Mouse (Mus musculus) cerebellum, adult 9-10 months (tissue): Measurements from ENCODE around the gene Wdr5.
"Not testable (repeated sequence)": the region's sequence is repeated elsewhere in the genome, so short reads cannot be mapped to it uniquely, and the experiment has no call there.

ENCODE experiments used
- DNase-seq: peaks from one replicate; pipeline ENCODE4 v3.0.0; 2022

Gene Wdr5

DNA sequence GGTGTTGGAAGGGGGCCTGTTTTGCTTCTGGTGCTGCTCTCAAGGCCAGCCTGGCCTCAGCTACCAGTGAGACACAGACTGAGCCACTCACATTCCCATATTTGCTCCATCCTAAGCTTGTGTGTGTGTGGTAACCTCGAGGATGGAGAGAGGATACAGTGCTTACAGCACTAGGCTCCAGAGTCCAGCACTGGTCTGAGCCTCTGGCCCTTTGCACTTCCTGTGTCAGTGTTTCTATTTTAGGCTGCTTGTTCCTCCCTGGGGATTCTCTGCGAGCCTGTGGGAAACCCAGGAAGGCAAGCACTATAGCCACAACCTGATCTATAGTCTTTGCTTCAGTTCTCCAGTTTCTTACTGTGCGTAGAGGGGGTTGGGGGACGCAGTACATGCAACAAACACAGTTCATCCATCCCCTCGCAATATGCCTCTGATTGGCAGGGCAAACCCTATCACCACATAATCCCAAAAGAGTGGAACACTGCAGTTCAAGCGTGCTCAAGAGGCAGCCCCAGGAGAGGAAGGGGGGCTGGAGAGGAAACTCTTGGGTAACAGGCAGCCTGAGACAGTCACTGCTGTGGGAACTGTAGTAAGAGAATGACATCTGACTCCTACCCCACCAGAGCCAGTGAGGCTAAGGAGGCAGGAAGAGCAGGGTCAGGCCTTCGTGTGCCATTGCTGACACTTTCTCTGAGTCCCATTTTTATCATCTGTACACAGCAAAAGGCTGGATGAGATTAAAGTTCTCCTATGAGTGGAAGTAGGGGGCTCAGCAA lies 10.7 kb upstream of the Wdr5 start:
- no peak for DNase-seq

DNA sequence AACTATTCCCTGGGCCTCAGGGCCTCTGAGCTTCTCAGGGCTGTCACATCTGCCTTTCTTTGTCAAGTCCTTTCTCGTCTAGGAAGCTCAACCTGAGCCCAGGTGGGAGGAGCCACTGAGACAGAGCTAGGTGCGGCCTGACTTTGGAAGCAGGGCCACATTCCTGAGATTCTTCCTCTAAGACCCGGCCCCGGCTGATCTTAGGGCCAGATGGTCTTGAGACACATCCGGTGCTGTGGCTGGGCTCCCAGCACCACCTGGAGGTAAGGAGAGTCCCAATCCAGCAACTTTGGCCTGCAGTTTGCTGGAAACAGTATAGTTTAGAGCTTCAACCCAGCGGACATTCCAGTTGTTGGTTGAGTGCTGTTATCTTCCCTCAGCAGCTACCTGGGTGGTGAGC lies 9.4 kb upstream of the Wdr5 start:
- DNase-seq, result no peak

DNA sequence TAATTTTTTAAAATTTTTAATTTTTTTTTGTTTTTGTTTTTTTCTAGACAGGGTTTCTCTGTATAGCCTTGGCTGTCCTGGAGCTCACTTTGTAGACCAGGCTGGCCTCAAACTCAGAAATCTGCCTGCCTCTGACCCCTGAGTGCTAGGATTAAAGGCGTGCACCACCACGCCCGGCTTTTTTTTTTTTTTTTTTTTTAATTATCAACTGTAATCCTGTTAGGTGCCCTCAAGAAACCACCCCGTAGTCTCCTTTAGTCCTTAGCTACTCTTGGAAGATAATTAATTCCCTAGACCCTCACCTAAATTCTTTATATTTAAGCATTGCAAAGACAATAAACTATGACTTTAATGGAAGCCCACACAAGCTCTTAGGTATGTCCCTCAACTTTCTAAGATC lies 8.3 kb upstream of the Wdr5 start:
- not testable (repeated sequence) for DNase-seq

DNA sequence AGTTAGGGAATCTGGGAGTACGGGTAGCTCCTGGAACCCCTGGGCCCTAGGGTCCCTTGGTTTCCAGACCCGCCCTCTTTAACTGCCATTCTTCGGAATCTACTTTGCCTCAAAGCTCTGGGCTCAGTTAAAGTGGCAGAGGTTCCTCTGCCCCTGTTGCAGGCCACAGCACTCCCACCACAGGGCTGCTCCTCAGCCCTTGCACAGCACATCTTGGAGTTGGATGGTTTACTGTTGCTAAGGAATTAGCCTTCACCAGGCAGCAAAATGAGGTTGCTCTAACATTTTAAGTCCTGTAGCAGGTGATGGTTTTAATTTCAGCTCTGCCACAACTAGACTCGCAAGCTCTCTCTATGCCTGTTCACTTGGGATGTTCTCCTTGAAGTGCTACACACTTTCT lies 7.4 kb upstream of the Wdr5 start, which contains the start of gene Brd3:
TSS of gene Brd3 (minus strand) at position 101 of the 400 bp plus-strand sequence.
- DNase-seq, result no peak

DNA sequence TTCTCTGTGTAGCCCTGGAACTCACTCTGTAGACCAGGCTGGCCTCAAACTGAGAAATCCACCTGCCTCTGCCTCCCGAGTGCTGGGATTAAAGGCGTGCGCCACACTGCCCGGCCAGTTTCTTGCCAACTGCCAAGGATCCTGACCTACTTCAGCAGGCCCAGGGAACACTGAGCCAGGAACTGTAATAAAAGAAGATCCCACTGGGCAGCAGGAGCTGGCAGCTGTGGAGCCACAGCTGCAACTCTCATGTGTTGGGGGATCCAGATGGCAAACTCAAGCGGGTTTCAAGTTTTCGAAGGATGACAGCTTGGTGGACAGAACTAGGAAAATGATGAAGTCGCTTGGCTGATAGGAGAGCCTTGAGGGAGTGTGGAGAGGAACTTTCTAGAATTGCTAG lies 4.3 kb upstream of the Wdr5 start:
- DNase-seq, result no peak

DNA sequence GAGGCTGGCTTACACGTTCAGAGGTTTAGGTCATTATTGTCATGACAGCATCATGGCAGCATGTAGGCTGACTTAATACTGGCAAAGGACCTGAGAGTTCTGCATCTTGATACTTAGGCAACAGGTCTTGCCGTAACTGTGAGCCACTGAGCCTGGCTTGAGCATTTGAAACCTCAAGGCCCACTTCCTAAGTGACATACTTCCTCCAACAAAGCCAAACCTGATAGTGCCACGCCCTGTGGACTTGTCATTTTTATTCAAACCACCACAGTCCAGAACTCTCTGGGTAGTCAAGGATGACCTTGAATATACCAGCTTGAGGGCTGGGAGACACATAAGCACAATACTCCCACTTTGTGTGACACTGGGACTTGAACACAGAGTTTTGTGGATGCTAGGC lies 2.0 kb upstream of the Wdr5 start:
- no peak for DNase-seq

DNA sequence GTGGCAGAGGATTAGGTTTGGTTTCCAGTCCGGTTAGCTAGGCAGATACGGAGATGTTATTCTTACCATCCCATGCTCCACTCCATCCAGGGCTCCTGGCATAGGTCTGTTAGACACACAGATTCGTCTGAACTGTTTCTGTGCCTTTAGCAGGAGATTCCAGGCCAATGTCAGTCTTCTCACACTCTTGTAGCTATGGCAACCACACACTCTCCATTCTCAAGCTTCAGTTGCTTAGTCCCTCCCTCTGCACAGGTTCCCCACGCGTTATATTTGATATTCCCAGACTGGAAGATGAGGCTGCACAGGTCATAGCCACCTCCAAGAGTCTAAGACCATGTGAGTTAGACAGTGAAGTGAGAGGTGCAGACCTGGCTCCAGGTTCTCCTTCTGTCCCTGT lies 1.1 kb upstream of the Wdr5 start:
- no peak for DNase-seq

DNA sequence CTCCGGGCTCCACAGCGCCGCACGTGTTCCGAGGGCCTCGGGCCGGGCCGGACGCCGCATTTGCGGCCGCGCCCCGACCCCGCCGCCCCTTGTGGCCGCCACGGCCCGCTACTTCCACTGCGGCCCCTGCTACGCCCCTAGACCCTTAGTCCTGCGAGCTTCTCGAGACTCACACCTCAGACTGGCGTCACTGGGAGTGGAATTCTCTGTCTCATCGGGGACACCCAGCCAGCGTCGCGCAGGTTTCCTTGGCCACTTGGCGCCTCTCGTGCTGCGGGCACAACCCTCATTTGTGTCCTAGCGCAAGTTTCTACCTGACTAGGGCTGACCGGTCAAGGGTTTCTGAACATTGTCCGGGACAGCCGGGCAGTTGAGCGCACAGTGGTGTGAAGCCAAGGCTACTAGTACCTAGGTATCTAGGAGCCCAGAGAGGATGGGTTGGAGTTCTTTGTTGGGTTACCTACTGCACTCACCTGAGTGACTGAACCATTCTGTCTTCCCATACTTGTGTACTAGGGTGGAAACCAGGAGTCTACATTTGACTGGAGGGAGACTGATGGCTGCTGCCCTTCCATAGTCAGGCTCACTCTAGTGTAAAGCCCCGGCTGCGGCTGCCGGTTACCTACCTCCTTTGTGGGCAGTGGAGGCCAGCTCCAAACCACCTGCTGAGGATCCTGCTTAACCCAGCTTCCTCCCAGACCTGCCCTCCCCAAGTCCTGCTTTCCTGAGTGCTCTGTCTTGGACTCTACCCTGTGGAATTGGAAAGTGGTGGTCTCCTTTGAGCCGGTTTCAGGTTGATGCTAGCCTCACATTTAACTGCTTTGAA lies 597 bp downstream of the Wdr5 start:
- DNase-seq, result peak; percentile 39

DNA sequence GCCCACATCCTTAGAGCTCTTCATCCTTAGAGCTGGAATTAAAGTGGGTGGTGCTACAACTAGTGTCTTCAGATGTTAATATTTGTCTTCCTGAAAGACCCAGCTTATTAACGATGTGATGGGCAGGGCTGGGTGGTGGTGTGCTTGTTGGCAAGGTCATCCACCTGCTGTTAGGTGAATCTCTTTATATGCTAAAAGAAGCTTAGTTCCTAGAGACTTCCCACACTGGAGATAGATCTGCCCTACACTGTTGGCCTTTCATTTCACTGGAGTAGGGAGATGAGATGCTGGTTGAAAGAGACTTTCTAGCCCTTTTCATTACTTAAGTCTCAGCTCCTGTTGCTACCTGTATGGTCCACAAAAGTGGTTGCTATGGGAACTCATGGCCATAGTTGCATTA lies 1.3 kb downstream of the Wdr5 start:
- no peak for DNase-seq

DNA sequence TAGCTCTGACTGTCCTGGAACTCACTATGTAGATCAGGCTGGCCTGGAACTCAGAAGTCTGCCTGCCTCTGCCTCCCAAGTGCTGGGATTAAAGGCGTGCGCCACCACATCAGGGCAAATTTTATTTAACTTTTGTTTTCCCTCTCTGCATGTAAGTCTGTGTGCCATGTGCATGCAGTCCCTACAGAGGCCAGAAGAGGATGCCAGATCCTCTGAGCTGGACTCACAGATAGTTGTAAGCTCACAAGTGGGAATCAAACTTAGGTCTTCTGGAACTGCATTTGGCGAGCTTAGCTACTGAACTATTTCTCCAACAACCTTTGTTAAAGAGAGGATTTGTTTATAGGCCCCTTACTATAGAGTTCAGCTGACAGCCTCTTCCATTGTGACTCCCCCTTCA lies 3.3 kb downstream of the Wdr5 start:
- DNase-seq, result no peak

DNA sequence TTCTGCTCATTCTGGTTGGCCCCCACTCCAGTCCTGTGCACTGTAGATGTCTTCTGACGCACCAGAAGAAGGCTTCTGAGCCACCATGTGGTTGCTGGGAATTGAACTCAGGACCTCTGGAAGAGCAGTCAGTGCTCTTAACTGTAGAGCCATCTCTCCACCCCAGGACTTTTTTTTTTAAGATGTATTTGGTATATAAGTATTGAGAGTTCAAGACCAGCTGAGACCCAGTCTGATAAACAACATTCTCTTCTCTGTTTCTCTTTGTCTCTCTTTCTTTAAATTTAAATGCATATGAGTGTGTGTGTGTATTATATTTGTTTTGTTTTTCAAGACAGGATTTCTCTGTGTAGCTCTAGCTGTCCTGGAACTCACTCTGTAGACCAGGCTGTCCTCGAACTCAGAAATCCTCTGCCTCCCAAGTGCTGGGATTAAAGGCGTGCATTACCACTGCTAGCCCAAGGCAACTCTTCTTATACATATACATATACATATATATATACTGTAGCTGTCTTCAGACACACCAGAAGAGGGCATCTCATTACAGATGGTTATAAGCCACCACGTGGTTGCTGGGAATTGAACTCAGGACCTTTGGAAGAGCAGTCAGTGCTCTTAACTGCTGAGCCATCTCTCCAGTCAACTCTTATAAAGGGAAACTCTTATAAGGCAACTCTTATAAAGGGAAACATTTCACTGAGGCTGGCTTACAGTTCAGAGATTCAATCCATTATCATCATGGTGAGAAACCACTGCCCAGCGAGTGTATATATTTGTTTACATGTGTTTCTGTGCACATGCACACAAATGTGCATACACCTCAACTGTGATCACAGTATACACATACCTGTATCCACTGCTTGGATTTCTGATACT lies 23.7 kb downstream of the Wdr5 start:
- peak; percentile 35 for DNase-seq

DNA sequence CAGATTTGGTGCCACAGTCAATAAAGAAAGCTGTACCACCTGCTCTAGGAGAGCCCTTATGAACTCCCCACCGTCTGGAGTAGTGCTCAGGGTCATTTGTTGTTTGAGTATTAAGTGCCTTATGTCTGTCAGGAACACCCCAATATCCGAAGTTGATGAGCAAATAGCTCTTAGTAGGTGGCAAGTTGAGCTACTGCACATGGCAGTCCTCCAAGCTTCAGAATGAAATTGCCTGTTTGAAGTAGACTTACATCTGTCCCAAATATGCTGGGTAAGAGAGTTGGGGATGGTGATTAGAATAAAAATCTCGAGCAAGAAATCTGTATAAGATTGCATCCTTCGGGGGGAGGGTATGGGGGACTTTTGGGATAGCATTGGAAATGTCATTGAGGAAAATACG lies 24.4 kb downstream of the Wdr5 start:
- peak; percentile 65 for DNase-seq

DNA sequence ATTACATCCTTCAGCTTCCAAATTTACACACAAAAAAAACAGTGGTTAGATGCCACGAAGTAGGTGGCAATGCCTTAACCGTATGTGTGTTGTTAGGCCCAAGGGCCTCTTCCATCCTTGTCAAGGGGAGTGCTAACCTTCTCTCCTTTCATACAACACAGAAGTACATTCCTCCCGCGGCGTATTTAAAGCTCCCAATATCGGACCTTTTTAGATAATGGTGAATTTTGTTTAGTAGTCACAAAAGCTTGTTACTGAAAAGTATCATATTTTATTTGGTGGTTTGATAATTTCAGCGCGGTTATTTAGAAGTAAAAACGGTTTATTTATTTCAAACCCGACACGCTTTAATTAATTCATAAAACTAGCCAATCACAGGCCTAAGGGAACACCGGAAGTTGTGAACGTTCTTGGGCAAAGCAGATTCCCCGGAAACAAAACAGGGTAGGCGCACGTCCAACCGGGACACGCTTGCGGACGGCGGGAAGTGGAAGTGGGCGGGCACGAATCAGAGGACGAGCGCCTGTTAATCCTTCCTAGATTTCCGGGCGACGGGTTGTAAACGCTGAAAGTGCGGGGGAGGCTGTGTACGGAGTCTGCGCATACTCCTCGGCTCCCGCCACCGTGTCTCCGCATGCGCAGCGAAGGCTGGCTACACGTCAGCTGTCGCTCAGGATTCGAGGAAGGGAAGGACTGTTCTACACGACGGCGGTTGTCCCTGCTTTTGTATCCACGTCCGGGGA lies 25.0 kb downstream of the Wdr5 start:
- DNase-seq, result peak; percentile 100

DNA sequence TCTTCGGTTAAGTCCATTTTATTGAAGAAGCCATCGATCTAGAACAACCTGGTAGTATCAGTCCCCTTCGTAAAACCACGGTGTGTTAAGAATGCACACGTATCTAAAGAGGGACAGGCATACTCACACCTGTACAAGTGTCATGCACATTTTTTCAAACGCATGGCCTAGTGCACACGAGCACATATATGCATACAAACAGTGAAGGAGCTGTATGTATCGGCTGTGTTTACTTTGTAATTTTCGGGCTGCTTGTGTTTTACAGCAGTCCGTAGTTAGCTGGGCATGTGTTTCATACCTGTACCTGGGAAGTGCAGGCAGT lies 25.5 kb downstream of the Wdr5 start:
- no peak for DNase-seq

DNA sequence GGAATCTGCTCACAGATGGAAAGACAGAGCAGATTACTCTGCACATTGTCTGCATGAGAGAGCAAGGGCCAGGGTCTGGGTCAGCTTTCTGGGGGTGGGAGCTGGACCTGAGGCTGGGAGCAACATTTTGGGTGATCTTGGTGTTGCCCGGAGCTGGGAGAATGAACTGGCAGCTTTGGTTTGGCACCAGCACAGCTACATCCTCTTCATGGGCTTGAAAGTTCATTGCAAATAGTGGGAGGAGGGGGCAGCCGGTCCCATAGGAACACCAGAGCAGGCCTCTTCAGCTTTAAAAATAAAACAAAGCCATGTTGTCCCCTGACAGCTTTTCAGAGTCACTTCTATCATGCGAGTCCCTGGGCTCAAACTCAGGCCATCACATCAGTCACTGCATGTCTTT lies 26.3 kb downstream of the Wdr5 start:
- DNase-seq, result peak; percentile 45

DNA sequence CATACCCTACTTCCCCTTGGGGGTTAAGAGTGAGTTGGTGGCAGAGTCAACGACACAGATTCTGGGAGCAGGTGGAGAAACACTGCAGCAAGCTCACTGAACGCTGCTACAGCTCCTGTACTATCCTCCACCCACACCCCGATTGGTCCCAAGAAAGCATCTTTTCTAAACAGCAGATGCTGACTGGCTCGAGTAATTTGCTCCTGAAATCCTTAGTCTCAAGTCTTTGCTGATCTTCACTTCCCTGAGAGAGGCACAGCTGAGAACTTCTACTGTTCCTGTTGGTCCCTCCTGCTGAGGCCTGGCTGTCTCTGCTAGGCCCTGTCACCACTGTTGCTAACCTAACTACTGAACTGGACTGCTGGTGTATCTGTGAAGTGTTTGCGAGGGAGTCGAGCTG lies 29.7 kb downstream of the Wdr5 start:
- no peak for DNase-seq

DNA sequence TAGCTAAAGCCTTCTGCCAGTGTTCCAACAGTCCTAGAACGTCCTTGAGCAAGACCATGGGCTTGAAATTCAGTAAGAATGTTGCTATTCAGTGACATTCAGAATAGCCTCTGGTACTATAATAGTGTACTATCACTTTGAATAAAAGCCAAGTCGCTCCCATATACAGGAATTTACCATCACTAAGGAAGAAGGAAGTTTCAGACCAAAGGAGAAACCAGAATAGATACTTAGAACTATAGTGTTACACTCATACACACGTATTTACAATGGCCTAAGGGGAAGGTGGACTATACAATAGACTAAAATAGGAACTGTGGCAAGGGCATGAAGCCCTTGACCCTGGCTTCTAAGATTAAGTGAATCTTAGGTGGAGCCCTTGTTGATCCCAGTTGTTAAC lies 30.6 kb downstream of the Wdr5 start:
- DNase-seq, result not testable (repeated sequence)

DNA sequence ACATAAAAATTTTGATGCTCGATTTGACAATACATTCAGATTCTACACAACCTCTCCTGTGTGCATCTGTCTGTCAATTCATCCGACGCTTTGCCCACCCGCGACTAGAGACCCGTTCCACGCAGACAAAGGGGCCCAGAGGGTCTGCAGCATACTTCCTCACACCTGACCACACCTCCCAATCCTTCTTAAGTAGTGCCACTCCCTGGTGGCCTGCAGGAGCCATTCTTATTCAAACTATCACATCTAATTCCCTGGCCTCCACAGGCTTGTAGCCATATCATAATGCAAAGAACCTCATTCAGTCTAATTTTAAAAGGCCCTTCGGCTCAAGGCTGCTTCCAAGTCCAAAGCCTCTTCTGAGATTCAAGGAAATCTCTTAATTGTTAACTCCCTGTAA lies 31.1 kb downstream of the Wdr5 start:
- DNase-seq, result not testable (repeated sequence)

DNA sequence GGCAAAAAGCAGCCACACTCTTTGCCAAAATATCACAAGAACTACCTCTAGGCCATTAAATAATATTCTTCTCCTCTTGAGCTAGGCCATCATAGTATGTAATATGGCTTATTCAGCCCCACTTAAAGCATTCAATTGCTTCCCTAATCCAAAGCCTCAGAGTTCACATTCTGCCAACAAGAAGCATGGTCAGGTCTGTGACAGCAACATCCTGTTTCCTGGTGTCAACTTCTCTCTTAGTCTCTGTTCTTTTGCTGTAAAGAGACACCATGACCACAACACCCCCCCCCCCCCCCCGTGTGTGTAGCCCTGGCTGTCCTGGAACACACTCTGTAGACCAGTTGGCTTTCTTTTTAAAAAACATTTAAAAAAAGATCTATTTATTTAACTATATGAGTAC lies 32.4 kb downstream of the Wdr5 start:
- no peak for DNase-seq

DNA sequence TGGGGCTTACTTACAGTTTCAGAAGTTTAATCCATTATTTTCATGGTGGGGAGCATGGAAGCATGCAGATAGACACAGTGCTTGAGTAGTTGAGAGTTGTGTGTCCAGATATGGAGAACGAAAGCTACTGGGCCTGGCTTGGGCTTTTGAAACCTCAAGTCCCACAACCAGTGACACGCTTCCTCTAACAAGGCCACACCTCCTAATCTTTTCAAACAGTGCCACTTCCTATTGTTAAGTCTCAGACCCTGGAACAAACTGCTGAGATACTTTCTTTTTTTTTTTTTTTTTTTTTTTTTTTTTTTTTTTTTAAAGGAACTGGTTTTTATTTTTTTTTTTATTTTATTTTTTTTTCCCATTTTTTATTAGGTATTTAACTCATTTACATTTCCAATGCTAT lies 33.0 kb downstream of the Wdr5 start:
- DNase-seq, result no peak

DNA sequence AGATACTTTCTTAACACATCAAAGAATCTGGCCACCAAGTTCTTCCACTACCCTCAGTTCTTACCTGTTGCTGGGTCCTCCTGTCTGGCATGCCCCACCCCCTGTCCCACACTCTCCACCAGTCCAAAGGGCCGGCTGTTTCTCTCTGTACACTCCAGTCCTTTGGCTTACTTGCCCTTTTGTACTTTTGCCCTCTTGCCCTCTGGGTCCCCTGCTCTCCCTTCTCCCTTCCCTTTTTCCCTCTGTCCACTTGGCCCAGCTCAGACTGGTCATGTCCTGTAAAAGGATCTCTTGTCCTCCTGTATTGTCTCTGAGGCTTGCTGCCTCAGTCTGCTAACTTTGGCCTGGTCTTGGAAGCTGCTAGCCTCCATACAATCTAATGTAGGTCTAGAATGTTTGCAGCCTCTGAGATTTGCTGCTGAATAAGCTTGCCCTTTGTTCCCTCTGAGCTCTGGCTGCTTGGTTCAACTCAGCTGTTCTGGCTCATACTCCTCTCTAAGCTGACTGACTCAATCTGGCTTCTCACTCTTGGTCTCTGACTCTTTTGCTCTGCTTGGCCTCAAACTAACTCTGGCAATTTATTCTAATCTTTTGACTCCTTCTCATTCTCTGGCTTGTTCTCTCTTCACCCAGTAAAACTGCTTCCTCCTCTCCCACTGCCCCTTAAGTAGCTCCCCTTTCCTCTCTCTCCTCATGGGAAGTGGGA lies 33.9 kb downstream of the Wdr5 start:
- DNase-seq, result no peak

DNA sequence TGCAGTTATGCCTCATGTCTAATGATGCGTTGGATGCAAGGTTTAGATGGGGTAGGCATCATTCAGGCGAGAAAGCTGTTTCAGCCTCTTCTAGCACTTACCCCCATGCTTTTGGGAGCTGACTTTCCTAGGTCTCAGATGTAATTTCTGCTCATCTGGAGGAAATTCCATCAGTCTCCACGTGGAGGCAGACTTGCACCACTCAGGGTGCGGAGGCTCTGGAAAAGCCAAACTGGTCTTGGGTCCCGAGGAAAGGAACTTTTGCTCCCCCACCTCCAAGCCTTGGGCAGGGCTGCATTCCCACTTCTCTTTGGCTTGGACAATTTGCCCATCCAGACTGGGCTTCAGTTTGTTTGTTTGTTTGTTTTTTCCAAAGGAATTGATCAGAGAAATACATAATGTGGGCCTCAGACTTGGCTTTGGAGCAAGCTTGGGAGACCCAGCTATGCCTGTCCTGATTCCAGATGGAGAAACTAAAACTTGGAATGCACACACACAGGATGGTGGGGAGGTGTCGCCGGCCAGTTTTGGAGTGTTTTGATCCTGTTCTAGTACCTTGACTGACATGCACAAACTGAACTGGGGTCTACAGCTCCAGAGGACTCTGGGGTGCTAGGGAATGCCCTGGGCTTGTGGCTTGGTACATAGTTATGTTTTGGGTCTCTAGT lies 37.8 kb downstream of the Wdr5 start:
- DNase-seq, result peak; percentile 68
